Mouse (Mus musculus) intestine, postnatal 0 days (tissue): ENCODE results near the gene Smr3a. TPM values are rescaled to one million over a fixed set of nuclear protein-coding genes. Genes with fewer than 3 reads are reported as not detected.

Experiments
- ATAC-seq: fragments of 200-750 bp; cut with Nextera tagmentation; 2 replicates; pipeline ENCODE4 v1.8.0; 2017; ENCODE audit warnings: mild to moderate bottlenecking, moderate TSS enrichment, moderate library complexity
- H3K27ac ChIP-seq: fragments of 300-500 bp; sonication (generic); 2 replicates; pipeline ENCODE4 v1.5.1; 2014; ENCODE audit warnings: mild to moderate bottlenecking, low read depth, low read length, moderate library complexity
- H3K27me3 ChIP-seq: fragments of 300-500 bp; sonication (generic); replicated peaks from 2 replicates; pipeline ENCODE4 v1.6.1; 2014; ENCODE audit warnings: low read length, mixed read lengths; ENCODE audit not compliant: control insufficient read depth, insufficient read depth
- H3K36me3 ChIP-seq: fragments of 300-500 bp; sonication (generic); 2 replicates; pipeline ENCODE4 v1.6.1; 2014; ENCODE audit warnings: mild to moderate bottlenecking, moderate library complexity; ENCODE audit not compliant: control insufficient read depth, insufficient read depth
- H3K4me1 ChIP-seq: fragments of 300-500 bp; sonication (generic); replicated peaks from 2 replicates; pipeline ENCODE4 v1.6.1; 2014; ENCODE audit warnings: antibody characterized with exemption, low read length, mixed read lengths; ENCODE audit not compliant: control insufficient read depth, insufficient read depth
- H3K4me2 ChIP-seq: fragments of 300-500 bp; sonication (generic); replicated peaks from 2 replicates; pipeline ENCODE4 v1.6.1; 2014; ENCODE audit warnings: low read depth, mild to moderate bottlenecking, moderate library complexity
- H3K4me3 ChIP-seq: fragments of 300-500 bp; sonication (generic); 2 replicates; pipeline ENCODE4 v1.5.1; 2014; ENCODE audit warnings: low read depth, low read length
- H3K9ac ChIP-seq: fragments of 300-500 bp; sonication (generic); 2 replicates; pipeline ENCODE4 v1.6.1; 2014; ENCODE audit warnings: mild to moderate bottlenecking, low read depth, low read length
- H3K9me3 ChIP-seq: fragments of 300-500 bp; sonication (generic); 2 replicates; pipeline ENCODE4 v1.6.1; 2016; ENCODE audit warnings: mixed run types; ENCODE audit not compliant: control insufficient read depth
- CTCF ChIP-seq: sonication (generic); IDR thresholded peaks from 2 replicates; pipeline ENCODE4 v1.5.1; 2016; ENCODE audit warnings: low read depth, mild to moderate bottlenecking, control low read depth, antibody characterized with exemption, moderate library complexity
- WGBS: fragments of 180-500 bp; shearing (Covaris S2); extraction: QIAGEN DNeasy Blood & Tissue Kit; methylation state at CpG from one replicate; pipeline ENCODE4 v1.1.7; 2014; 5-methylcytosine and 5-hydroxymethylcytosine counted together
- polyA plus RNA-seq: library from polyadenylated mRNA; unstranded; fragments of >200 nt; fragmentation: Nextera tagmentation; extraction: Ambion mirVana; gene quantifications from 2 replicates; pipeline ENCODE4 v1.2.1, GENCODE M21; 2015

The Smr3a gene
- polyA plus RNA-seq, result not detected in 2 replicates

DNA sequence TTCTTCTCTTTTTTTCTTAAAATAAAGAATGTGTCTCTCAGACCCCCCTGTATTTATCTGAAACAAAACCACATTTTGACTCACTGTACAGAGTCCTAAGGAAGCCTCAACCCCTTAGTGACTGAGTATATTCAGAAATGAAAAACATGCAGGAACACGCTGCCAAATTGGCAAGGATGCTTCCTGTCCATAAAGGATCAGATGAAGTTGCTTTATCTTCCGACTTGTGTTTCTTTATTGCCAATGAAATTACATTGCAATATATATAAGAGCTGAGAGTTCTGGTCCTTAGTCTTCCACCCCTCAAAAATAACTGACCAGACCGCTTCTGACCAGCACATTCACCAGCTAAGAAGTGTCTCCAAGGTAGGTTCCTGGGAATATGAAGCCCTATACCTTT, at the start of gene Smr3a:
TSS of gene Smr3a (plus strand) at position 301 of the 400 bp plus-strand sequence.
- no peak for TF ChIP-seq CTCF
- no peak for ATAC-seq
- Histone ChIP-seq H3K4me3 (no peak within 1 kb of the TSS), H3K9ac (no peak within 1 kb of the TSS), H3K27ac (no peak within 1 kb of the TSS), H3K36me3 (no peaks in the 10 kb centered on the region), H3K4me1 (no peaks in the 10 kb centered on the region), H3K9me3 (no peaks in the 10 kb centered on the region), H3K4me2 (no peak within 1 kb of the TSS), H3K27me3 (no peaks in the 10 kb centered on the region)
- 83% methylated on average over 3 of the region's 3 CpGs for WGBS

GRCm38 (mm10) chr5:87969201-87969600, 33.1 kb upstream of the Smr3a start, which contains the start of the genes 2310003L06Rik and Gm28434:
Gene 2310003L06Rik, plus strand, starts transcription at chr5:87969459.
Gene Gm28434, plus strand, starts transcription at chr5:87969517.
- no peak for TF ChIP-seq CTCF
- no peaks in the 10 kb centered on the region for H3K4me1 ChIP-seq
- no peak within 1 kb of the TSS for H3K4me3 ChIP-seq
- no peaks in the 10 kb centered on the region for H3K9me3 ChIP-seq
- no peak within 1 kb of the TSS for H3K4me2 ChIP-seq
- no peaks in the 10 kb centered on the region for H3K36me3 ChIP-seq
- H3K27ac ChIP-seq, result no peak within 1 kb of the TSS
- H3K27me3 ChIP-seq, result no peaks in the 10 kb centered on the region
- no peak within 1 kb of the TSS for H3K9ac ChIP-seq
- no peak for ATAC-seq
- 59% methylated on average over 2 of the region's 2 CpGs for whole genome bisulfite sequencing

DNA sequence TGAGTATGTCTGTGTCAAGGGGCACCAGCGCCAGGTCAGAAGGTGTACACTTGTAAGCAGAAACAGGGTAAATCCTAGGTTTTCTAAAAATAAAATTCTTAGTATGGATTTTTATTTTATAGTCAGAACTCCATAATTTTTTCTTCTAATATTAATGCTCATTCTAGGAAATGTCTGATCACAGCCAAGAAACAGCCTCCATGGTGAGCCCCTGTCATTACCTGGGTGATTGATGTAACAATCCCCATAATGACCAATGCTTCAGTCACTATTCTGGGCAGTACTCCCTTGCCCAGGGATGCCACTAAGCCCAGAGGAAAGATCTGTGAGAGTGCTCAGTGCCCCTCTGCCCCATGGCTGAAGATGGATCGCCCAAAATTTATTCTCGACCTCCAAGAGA, 23.2 kb upstream of the Smr3a start, which contains the start of gene Cabs1:
TSS of gene Cabs1 (plus strand) at position 301 of the 400 bp plus-strand sequence.
- no peak for ATAC-seq
- Histone ChIP-seq H3K9ac (no peak within 1 kb of the TSS), H3K4me3 (no peak within 1 kb of the TSS), H3K36me3 (no peaks in the 10 kb centered on the region), H3K4me2 (no peak within 1 kb of the TSS), H3K27me3 (no peaks in the 10 kb centered on the region), H3K27ac (no peak within 1 kb of the TSS), H3K9me3 (no peaks in the 10 kb centered on the region), H3K4me1 (no peaks in the 10 kb centered on the region)
- 83% methylated on average over 3 of the region's 3 CpGs for WGBS
- TF ChIP-seq CTCF, result no peak

GRCm38 (mm10) chr5:87982468-87983214, 19.7 kb upstream of the Smr3a start:
- H3K9me3 ChIP-seq, result no peaks in the 10 kb centered on the region
- no peak overlapping the region for H3K27ac ChIP-seq
- H3K4me1 ChIP-seq, result no peaks in the 10 kb centered on the region
- WGBS, result 50% methylated on average over 3 of the region's 3 CpGs
- no peaks in the 10 kb centered on the region for H3K27me3 ChIP-seq
- ATAC-seq, result no peak
- H3K4me2 ChIP-seq, result no peak overlapping the region
- H3K9ac ChIP-seq, result no peak overlapping the region
- TF ChIP-seq CTCF, result no peak
- no peak overlapping the region for H3K4me3 ChIP-seq
- no peaks in the 10 kb centered on the region for H3K36me3 ChIP-seq

- no peak for ATAC-seq
- Histone ChIP-seq H3K36me3 (no peaks in the 10 kb centered on the region), H3K27me3 (no peaks in the 10 kb centered on the region), H3K4me2 (no peak overlapping the region), H3K9me3 (no peaks in the 10 kb centered on the region), H3K4me3 (no peak overlapping the region), H3K27ac (no peak overlapping the region), H3K9ac (no peak overlapping the region), H3K4me1 (no peaks in the 10 kb centered on the region)
- TF ChIP-seq CTCF, result no peak
Observed at GRCm38 (mm10) chr5:88005241-88005640, 2.9 kb downstream of the Smr3a start.

Other genes starting within 250 kb of the Smr3a start
- gene Csn1s2a, start 228.0 kb upstream of the Smr3a start, polyA plus RNA-seq, result 1.5 and 5.5 TPM in 2 replicates
- gene Csn1s2b, start 194.5 kb upstream of the Smr3a start, polyA plus RNA-seq, result 0.21 TPM in 1 of 2 replicates, not detected in the other
- gene Prr27, start 176.9 kb upstream of the Smr3a start, polyA plus RNA-seq, result not detected in 2 replicates
- gene Odam, start 117.5 kb upstream of the Smr3a start, polyA plus RNA-seq, result not detected in 2 replicates
- 0.97 and 2.3 TPM in 2 replicates for gene Csn3, start 77.0 kb upstream of the Smr3a start, polyA plus RNA-seq
- gene 2310003L06Rik, start 33.1 kb upstream of the Smr3a start, polyA plus RNA-seq, result not detected in 2 replicates
- not detected in 2 replicates for gene Gm28434, start 33.0 kb upstream of the Smr3a start, polyA plus RNA-seq
- not detected in 2 replicates for gene Cabs1, start 23.1 kb upstream of the Smr3a start, polyA plus RNA-seq
- gene Smr2, start 84.0 kb downstream of the Smr3a start, polyA plus RNA-seq, result not detected in 2 replicates
- not detected in 2 replicates for gene Gm11116, start 109.0 kb downstream of the Smr3a start, polyA plus RNA-seq
- gene Gm11115, start 151.6 kb downstream of the Smr3a start, polyA plus RNA-seq, result not detected in 2 replicates